Mouse (Mus musculus): ENCODE measurements around the gene Sgo1. TPM values are rescaled to one million over a fixed set of nuclear protein-coding genes. Genes with fewer than 3 reads are reported as not detected.
"Not testable (repeated sequence)": the region's sequence is repeated elsewhere in the genome, so short reads cannot be mapped to it uniquely, and the experiment has no call there.

Gene Sgo1
- polyA plus RNA-seq (2016; fragmentation: Nextera tagmentation; extraction: Ambion mirVana) = 36.3 and 47.8 TPM in 2 replicates

DNA sequence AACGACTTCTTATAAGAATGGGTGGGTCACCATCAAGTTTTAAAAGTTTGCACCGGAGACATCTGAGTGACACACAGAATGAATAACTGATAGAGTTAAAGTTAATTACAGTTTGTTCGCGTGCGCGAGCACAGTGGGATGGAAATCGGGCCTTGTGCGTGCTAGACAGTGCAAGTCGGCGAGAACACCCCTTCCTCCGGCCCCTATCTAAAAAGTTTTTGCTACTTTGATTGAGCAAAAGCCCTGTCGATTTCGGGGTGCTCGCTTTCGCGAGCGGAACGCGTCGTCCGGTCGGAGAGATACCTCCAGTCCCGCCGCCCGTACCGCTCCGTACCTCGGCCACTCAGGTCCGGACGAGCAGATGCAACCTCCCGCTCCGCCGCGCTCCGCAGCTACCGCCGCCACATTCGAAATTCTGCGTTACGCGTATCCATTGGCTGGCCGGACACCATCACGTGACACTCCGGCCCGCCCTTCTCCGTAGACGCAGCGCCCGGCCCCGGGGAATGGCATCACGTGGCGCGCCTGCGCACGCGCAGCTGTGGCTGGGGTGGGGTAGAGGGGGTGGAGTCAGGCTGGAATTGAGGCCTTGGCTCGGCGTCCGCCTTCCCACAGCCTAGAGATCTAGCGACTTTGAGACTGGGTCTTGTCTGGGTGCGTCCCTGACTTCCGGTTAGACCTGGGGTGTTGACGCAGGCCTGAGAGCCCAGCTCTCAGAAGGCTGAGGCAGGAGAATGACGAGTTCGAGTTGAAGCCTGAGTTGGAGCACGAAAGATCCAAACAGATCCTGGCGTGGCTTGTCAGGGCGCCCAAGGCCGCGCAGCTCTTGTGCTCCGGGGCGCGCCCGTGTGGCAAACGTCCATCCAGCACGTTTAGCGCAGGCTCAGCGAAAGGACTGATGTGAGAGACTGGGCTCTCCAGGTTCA, at the start of gene Sgo1:
Gene Sgo1 (minus strand): TSS at position 457 of the 926 bp plus-strand sequence.
- Histone ChIP-seq H3K27me3 (ENCODE audit: insufficient read depth, poor library complexity, severe bottlenecking) (no peaks in the 10 kb centered on the region), H3K36me3 (peaks cover 34% of the 10 kb centered on the region), H3K4me1 (replicated peaks) (peaks cover 22% of the 10 kb centered on the region), H3K9me3 (no peaks in the 10 kb centered on the region), H3K4me3 (peak within 1 kb of the TSS; percentile 68), H3K27ac (peak within 1 kb of the TSS; percentile 95)
- DNase-seq (ENCODE audit: low spot score) = peak; percentile 99
- WGBS = under 1% methylated on average over 78 of the region's 78 CpGs

DNA sequence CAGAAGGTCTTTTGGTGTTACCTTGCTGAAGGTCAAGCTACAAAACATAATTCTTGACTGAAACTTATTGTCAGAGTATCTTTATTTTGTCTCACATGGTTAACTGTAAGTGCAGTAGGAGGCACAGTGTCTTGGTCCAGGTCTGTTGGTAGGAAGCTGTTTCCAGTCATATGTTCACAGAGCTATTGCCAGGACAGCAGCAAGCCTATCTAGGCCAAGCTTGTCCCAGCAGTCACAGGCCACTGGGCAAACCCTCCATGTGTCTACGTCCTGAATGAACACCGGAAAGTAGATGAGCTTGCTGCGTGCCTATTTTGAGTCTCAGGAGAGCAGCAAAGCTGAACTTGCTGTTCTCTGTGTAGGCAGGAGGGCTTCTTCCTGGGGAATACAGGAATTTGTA, 29.8 kb upstream of the Sgo1 start:
- H3K4me1 ChIP-seq (replicated peaks); H3K36me3 ChIP-seq; H3K27ac ChIP-seq; H3K27me3 ChIP-seq (ENCODE audit: insufficient read depth, poor library complexity, severe bottlenecking); H3K4me3 ChIP-seq; DNase-seq (ENCODE audit: low spot score); H3K9me3 ChIP-seq: not testable (repeated sequence)
- 89% methylated on average over 3 of the region's 3 CpGs for WGBS

DNA sequence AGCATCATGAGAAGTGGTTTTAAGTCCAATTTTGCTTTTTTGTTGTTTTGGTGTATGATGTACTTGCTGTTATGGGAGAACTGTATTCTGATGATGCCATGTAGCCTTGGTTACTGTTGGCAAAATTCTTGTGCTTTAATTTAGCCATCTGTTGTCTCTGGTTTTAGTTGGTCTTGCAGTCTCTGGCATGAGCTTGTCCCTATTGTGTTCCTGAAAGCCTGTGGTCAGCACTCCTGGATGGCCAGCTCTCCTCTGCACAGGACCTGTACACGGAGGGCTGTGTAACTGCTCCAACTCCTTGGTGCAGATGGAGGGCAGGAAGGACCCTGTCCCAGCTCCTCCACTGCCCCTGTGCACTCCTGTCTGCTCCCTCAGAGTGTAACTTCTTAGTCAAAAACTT, 29.3 kb upstream of the Sgo1 start:
- Histone ChIP-seq H3K4me1 (replicated peaks) (no peaks in the 10 kb centered on the region), H3K36me3 (no peaks in the 10 kb centered on the region), H3K9me3 (no peaks in the 10 kb centered on the region), H3K27ac (no peak overlapping the region), H3K27me3 (ENCODE audit: insufficient read depth, poor library complexity, severe bottlenecking) (no peaks in the 10 kb centered on the region), H3K4me3 (no peak overlapping the region)
- WGBS = 85% methylated on average over 1 of the region's 1 CpGs
- DNase-seq (ENCODE audit: low spot score) = no peak

DNA sequence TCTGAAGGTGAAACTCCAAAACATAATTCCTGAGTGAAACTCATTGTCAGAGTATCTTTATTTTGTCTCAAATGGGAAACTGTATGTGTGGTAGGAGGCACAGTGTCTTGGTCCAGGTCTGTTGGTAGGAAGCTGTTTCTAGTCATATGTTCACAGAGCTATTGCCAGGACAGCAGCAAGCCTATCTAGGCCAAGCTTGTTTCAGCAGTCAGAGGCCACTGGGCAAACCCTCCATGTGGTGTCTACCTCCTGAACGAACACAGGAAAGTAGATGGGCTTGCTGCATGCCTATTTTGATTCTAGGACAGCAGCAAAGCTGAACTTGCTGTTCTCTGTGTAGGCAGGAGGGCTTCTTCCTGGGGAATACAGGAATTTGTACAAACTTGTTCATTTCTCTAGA, 26.0 kb upstream of the Sgo1 start:
- 70% methylated on average over 1 of the region's 1 CpGs for WGBS

DNA sequence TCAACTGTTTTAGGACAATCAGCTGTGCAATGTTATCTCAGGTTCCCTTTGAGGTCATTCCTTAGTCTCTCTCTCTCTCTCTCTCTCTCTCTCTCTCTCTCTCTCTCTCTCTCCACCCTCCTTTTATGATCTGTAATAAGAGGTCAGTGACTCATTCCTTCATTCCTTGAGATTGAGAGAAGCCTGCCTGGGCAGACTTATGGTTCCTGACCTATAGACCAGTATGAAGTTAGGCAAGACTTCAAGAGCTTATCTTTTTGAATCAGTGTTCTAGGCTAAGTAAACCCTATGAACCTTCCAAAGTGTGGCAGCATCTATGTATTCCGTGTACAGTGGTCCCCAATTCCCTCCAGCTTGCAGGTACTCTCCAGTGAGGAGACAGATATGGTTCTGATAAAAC, 25.3 kb upstream of the Sgo1 start:
- Histone ChIP-seq H3K27me3 (ENCODE audit: insufficient read depth, poor library complexity, severe bottlenecking) (no peaks in the 10 kb centered on the region), H3K27ac (no peak overlapping the region), H3K4me3 (no peak overlapping the region), H3K4me1 (replicated peaks) (no peaks in the 10 kb centered on the region), H3K9me3 (no peaks in the 10 kb centered on the region), H3K36me3 (no peaks in the 10 kb centered on the region)
- 77% methylated on average over 1 of the region's 1 CpGs for WGBS
- DNase-seq (ENCODE audit: low spot score) = no peak

More for the DNA sequence above, 26.0 kb upstream of the Sgo1 start:
- H3K4me1 ChIP-seq (replicated peaks); DNase-seq (ENCODE audit: low spot score); H3K27ac ChIP-seq; H3K4me3 ChIP-seq; H3K27me3 ChIP-seq (ENCODE audit: insufficient read depth, poor library complexity, severe bottlenecking); H3K36me3 ChIP-seq; H3K9me3 ChIP-seq: not testable (repeated sequence)

DNA sequence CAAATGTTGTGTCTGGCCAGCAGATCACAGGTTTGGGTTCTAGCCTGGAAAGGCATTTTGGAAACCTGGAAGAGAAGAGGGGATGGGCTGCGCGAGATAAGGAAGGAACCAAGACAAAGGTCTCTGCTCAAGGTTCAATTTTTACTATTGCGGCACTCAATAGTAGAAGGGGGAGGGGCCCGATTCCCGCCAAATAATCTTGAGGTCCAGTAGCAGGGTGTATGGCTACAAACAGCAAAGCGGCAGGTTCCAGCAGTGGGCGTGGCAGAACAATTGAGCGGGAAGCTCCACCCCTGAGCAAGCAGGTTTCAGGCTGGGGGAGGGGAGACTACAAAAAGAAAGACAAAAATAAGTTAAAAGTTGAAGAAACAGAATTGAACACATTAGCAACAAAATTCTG, 8.4 kb upstream of the Sgo1 start:
- not testable (repeated sequence) for DNase-seq (ENCODE audit: low spot score); H3K9me3 ChIP-seq; H3K4me1 ChIP-seq (replicated peaks); H3K27ac ChIP-seq; H3K27me3 ChIP-seq (ENCODE audit: insufficient read depth, poor library complexity, severe bottlenecking); H3K4me3 ChIP-seq; H3K36me3 ChIP-seq
- 87% methylated on average over 8 of the region's 8 CpGs for WGBS

DNA sequence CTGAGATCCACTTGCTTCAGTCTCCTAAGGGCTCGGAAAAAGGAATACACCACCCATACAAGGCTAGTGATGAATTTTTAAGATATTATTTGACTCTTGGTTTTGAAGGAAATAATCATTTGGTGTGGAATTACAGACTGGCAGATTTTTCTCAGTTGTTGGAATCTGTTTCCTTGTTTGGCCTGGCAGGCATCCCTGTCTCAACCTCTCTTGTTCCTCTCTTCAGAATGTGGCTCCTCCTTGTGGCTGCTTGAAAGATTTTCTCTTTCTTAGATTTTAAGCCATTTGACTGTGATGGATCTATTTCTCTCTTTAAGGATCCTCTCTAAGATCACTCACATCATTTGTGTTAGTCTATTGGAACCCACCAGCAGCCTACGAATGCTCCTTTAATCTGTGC, 4.9 kb upstream of the Sgo1 start:
- 88% methylated on average over 2 of the region's 2 CpGs for WGBS
- no peaks in the 10 kb centered on the region for H3K27me3 ChIP-seq (ENCODE audit: insufficient read depth, poor library complexity, severe bottlenecking)
- no peak overlapping the region for H3K27ac ChIP-seq
- H3K36me3 ChIP-seq = no peaks in the 10 kb centered on the region
- H3K4me3 ChIP-seq = no peak overlapping the region
- DNase-seq (ENCODE audit: low spot score) = no peak
- peaks cover 3% of the 10 kb centered on the region; the same call in 1 of the 2 replicates for H3K9me3 ChIP-seq
- peaks cover 7% of the 10 kb centered on the region; the same call in 1 of the 2 replicates for H3K4me1 ChIP-seq (replicated peaks)

DNA sequence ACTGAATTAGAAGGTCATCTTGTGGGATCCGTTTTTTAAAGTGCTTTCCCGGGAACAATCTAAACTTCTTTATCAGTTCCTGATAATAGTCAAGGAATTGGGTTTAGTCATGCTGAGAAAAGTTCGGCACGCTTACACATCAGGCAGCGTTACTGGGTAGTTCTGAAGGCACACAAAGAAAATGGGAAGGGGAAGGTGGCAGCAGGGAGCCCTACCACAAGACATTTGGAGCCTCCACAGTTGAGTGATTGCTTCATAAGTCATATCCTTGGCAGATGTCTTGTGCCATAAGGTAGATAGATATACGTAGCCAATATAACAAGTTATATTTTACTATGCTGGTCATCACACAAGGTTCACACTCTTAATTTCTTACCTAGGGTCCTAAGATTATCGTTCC, 813 bp upstream of the Sgo1 start:
- H3K4me1 ChIP-seq (replicated peaks) = peaks cover 22% of the 10 kb centered on the region
- no peaks in the 10 kb centered on the region for H3K27me3 ChIP-seq (ENCODE audit: insufficient read depth, poor library complexity, severe bottlenecking)
- peaks cover 26% of the 10 kb centered on the region for H3K36me3 ChIP-seq
- 25% methylated on average over 7 of the region's 7 CpGs for WGBS
- no peak for DNase-seq (ENCODE audit: low spot score)
- no peaks in the 10 kb centered on the region for H3K9me3 ChIP-seq
- peak overlapping the region; percentile 95 for H3K27ac ChIP-seq
- peak overlapping the region; percentile 68 for H3K4me3 ChIP-seq

DNA sequence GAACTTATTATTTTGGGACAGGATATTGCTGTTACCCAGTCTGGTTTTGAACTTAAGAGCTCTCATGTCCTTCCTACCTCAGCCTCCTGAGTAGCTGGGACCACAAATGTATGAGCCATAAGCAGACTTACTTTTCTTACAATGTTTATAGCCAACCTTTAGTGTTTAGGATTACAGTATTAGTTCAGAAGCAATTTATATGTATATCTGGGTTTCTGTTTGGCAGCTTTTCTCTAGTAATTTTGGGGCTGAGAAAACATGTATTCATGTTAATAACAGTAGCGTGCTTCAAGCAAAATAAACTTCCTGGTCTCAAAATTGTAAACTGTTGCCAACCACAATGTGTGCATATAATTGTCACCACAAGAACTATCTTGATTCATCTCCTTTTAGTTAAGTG, 812 bp downstream of the Sgo1 start:
- WGBS = 20% methylated on average over 1 of the region's 1 CpGs
- Histone ChIP-seq H3K36me3 (peaks cover 42% of the 10 kb centered on the region), H3K27ac (peak overlapping the region; percentile 95), H3K4me1 (replicated peaks) (peaks cover 22% of the 10 kb centered on the region), H3K9me3 (no peaks in the 10 kb centered on the region), H3K27me3 (ENCODE audit: insufficient read depth, poor library complexity, severe bottlenecking) (no peaks in the 10 kb centered on the region), H3K4me3 (peak overlapping the region; percentile 68)
- DNase-seq (ENCODE audit: low spot score) = no peak

DNA sequence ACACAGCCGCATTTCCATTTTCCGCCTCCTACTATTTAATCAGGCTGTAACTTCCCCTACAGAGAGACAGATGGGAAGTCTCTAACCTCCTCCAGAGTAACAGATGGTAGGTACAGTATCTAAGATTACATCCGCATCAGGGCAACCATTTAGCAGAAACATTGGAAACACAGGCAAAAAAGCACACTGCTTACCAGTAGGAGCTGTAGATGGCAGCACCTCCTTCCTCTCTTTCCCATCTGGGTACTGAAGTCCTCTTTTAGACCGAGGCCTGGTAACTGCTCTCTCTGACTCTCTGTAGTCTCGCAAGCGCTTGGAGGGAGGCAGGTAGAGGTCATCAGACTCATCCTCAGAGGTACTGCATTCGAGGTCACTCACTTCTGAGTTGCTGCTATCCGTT, 10.4 kb downstream of the Sgo1 start:
- no peaks in the 10 kb centered on the region for H3K4me1 ChIP-seq (replicated peaks)
- DNase-seq (ENCODE audit: low spot score) = no peak
- H3K4me3 ChIP-seq = no peak overlapping the region
- WGBS = 86% methylated on average over 8 of the region's 8 CpGs
- H3K9me3 ChIP-seq = no peaks in the 10 kb centered on the region
- H3K27ac ChIP-seq = no peak overlapping the region
- H3K36me3 ChIP-seq = peaks cover 97% of the 10 kb centered on the region
- no peaks in the 10 kb centered on the region for H3K27me3 ChIP-seq (ENCODE audit: insufficient read depth, poor library complexity, severe bottlenecking)

DNA sequence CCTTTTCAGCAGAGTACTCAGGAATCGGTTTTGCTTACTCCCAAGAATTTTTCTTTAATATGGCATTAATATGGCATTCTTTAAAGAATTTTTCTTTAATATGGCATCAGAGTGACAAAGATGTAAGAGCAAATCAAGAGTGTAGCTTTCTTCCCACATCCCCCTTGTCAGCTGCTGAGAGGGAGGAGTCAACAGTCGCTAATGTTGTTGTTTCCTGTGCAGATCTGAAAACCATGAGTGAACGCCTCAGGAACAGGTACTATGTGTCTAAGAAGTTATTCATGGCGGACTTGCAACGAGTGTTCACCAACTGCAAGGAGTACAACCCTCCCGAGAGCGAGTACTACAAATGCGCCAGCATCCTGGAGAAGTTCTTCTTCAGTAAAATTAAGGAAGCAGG, 18.7 kb downstream of the Sgo1 start:
- no peak overlapping the region for H3K27ac ChIP-seq
- 96% methylated on average over 8 of the region's 8 CpGs for WGBS
- DNase-seq (ENCODE audit: low spot score) = no peak
- no peak overlapping the region for H3K4me3 ChIP-seq
- no peaks in the 10 kb centered on the region for H3K27me3 ChIP-seq (ENCODE audit: insufficient read depth, poor library complexity, severe bottlenecking)
- no peaks in the 10 kb centered on the region for H3K4me1 ChIP-seq (replicated peaks)
- H3K36me3 ChIP-seq = peaks cover 88% of the 10 kb centered on the region
- H3K9me3 ChIP-seq = no peaks in the 10 kb centered on the region

DNA sequence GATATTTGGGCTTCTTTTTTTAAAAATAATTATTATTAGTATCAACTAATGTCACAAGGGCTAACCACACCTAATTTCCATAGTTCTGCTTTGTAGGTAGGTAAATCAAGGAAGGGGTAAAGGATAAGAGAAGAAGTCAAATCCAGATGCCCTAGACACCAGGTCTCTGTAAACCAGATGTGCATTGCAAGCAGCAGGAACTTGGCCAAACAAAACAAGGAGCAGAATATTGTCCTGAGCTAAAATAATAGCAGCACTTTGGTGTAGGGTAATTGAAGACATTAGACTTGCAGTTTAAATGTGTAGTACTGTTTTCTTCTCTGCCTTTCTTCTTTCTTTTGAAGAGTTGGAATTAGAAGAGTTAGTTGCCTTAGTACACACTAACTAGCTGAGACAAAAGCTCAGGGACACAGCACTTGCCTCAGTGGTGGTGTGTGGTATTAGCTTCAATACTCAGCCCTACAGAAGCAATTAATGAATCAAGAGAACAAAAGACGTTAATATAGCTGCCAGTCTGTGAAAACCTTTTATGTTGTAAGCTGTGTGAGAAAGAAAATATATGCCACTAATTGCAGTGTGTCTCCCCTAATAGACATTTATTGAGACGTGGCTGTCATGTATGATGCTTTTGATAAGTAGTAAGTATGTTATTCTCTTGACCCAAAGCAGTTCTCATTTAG, 24.3 kb downstream of the Sgo1 start:
- no peaks in the 10 kb centered on the region for H3K9me3 ChIP-seq
- H3K36me3 ChIP-seq = peaks cover 46% of the 10 kb centered on the region
- WGBS = 79% methylated on average over 2 of the region's 2 CpGs
- no peak for DNase-seq (ENCODE audit: low spot score)
- no peaks in the 10 kb centered on the region for H3K27me3 ChIP-seq (ENCODE audit: insufficient read depth, poor library complexity, severe bottlenecking)
- no peak overlapping the region for H3K27ac ChIP-seq
- H3K4me3 ChIP-seq = no peak overlapping the region
- no peaks in the 10 kb centered on the region for H3K4me1 ChIP-seq (replicated peaks)

DNA sequence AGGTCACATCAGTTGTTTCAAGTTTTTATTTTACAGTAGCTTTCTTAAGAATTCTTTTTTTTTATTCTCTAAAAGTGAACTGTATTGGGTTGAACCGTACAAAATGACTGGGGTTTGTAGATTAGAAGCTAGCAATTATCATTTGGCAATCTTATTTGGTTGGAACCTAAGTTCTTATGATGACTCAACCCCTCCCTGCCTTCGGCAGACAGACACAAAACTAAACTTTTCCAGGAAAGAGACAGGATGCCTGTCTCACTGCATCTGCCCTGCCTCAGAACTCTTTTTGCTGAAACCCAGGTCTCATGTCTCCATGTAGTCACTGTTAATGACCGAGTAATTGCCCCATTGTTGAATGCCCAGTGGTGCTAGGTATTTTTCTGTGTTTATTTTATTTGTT, 24.9 kb downstream of the Sgo1 start:
- H3K27ac ChIP-seq = no peak overlapping the region
- H3K4me3 ChIP-seq = no peak overlapping the region
- DNase-seq (ENCODE audit: low spot score) = no peak
- no peaks in the 10 kb centered on the region for H3K27me3 ChIP-seq (ENCODE audit: insufficient read depth, poor library complexity, severe bottlenecking)
- H3K4me1 ChIP-seq (replicated peaks) = no peaks in the 10 kb centered on the region
- 86% methylated on average over 3 of the region's 3 CpGs for WGBS
- peaks cover 44% of the 10 kb centered on the region for H3K36me3 ChIP-seq
- no peaks in the 10 kb centered on the region for H3K9me3 ChIP-seq

Measured in hindbrain, embryonic 10.5 days (tissue).